Mouse (Mus musculus): Measurements from ENCODE around the gene Olfr1500. TPM values are rescaled to one million over a fixed set of nuclear protein-coding genes. Genes with fewer than 3 reads are reported as not detected.

The Olfr1500 gene
- polyA plus RNA-seq, 1 experiment from 2014 or later: not detected

Other genes with a start within 250 kb of the Olfr1500 start
- gene Olfr1484, start 247.0 kb downstream of the Olfr1500 start, polyA plus RNA-seq (2015; fragmentation: Nextera tagmentation; extraction: Ambion mirVana): not detected in 2 replicates
- not detected in 2 replicates for gene Olfr1487, start 213.1 kb downstream of the Olfr1500 start, polyA plus RNA-seq (2015; fragmentation: Nextera tagmentation; extraction: Ambion mirVana)
- gene Olfr1489, start 198.9 kb downstream of the Olfr1500 start, polyA plus RNA-seq (2015; fragmentation: Nextera tagmentation; extraction: Ambion mirVana): not detected in 2 replicates
- gene Olfr1490, start 179.4 kb downstream of the Olfr1500 start, polyA plus RNA-seq (2015; fragmentation: Nextera tagmentation; extraction: Ambion mirVana): not detected in 2 replicates
- gene Olfr1491, start 133.2 kb downstream of the Olfr1500 start, polyA plus RNA-seq (2015; fragmentation: Nextera tagmentation; extraction: Ambion mirVana): not detected in 2 replicates
- not detected in 2 replicates for gene Olfr1493-ps1, start 107.2 kb downstream of the Olfr1500 start, polyA plus RNA-seq (2015; fragmentation: Nextera tagmentation; extraction: Ambion mirVana)
- not detected in 2 replicates for gene Olfr1494, start 90.8 kb downstream of the Olfr1500 start, polyA plus RNA-seq (2015; fragmentation: Nextera tagmentation; extraction: Ambion mirVana)
- not detected in 2 replicates for gene Olfr1495, start 65.9 kb downstream of the Olfr1500 start, polyA plus RNA-seq (2015; fragmentation: Nextera tagmentation; extraction: Ambion mirVana)
- not detected in 2 replicates for gene Olfr1496, start 52.6 kb downstream of the Olfr1500 start, polyA plus RNA-seq (2015; fragmentation: Nextera tagmentation; extraction: Ambion mirVana)
- not detected in 2 replicates for gene Olfr1497, start 32.3 kb downstream of the Olfr1500 start, polyA plus RNA-seq (2015; fragmentation: Nextera tagmentation; extraction: Ambion mirVana)
- not detected in 2 replicates for gene Olfr1499, start 11.0 kb downstream of the Olfr1500 start, polyA plus RNA-seq (2015; fragmentation: Nextera tagmentation; extraction: Ambion mirVana)
- not detected in 2 replicates for gene Olfr1501, start 20.2 kb upstream of the Olfr1500 start, polyA plus RNA-seq (2015; fragmentation: Nextera tagmentation; extraction: Ambion mirVana)
- not detected in 2 replicates for gene Olfr1502, start 31.3 kb upstream of the Olfr1500 start, polyA plus RNA-seq (2015; fragmentation: Nextera tagmentation; extraction: Ambion mirVana)
- gene Olfr1504, start 67.4 kb upstream of the Olfr1500 start, polyA plus RNA-seq (2015; fragmentation: Nextera tagmentation; extraction: Ambion mirVana): not detected in 2 replicates
- not detected in 2 replicates for gene Olfr1505, start 83.0 kb upstream of the Olfr1500 start, polyA plus RNA-seq (2015; fragmentation: Nextera tagmentation; extraction: Ambion mirVana)

Measured in neural tube, embryonic 15.5 days (tissue).